Mouse (Mus musculus): ENCODE measurements around the gene Fam83b.

Fam83b gene

DNA sequence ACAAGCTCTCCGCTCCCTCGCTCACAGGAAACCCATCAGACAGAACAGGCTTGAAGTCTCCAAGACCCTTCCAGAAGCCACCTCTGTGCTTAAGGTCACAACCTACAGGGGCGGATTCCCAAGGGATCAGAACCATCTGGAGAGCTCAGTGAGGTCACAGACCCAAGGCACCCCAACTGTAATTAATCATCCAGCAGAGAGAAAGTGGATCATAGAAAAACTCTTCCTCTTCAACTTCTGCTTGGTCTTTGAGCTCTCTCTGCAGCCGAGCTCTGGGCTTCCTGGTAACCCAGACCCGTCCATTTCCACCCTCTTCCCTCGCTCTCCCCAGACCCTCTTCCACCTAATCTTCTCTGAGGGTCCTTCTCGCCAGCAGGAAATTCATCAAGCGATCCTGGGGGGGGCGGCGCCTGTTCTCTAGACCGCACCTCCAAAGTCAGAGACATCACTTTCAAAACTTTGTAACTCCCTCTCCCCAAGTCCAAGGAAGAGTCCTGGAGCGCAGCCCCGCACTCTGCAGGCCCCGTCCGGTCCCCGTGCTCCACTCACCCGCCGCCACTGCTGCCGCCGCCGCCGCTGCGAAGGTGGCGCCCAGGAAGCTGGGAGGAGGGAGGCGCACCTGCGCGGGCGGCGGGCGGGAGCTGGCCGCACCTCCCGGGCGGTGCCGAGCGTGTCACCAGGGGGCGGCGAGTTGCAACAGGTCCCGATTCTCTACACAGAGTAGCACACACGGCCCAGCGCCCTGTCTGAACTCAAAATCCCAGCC is at the start of gene Fam83b:
Fam83b (minus strand) TSS at position 602 of the 766 bp plus-strand sequence.
- DNase-seq (ENCODE audit: low spot score), result peak; percentile 62

DNA sequence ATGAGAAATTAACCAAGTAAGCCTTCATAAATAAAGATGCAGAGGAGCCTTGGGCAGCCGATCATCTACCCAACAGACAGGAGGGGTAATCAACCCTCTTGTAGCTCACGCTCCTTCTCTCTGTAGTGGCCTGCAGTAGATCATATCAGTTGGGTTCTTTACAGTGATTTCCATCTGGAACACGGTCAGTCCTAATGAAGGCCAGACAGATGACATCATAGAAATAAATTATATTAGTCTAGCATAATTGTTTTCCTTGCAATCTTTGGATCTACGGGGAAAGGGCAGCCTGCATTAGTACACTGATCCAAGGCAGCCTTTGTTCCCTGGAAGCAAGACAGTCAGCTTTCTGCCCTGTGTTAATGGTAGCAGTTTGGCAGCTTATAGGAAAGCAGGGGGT is 47.2 kb upstream of the Fam83b start:
- DNase-seq (ENCODE audit: low spot score), result no peak

DNA sequence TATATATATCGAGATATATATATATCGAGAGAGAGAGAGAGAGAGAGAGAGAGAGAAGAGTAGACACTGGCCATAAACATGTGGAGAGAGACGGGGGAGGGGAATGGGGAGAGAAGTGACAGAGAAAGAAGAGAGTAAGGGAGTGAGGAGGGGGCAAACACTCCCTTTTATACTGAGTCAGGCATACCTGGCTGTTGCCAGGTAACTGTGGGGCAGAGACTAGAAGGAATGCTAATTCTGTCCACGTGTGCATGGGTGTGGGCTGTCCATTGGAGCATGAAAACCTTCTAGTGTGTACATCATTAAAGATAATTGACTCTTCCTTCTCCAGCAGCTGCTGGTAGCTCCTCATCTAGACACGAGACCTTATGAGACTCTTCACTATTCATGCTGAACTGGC is 36.8 kb upstream of the Fam83b start:
- no peak for DNase-seq (ENCODE audit: low spot score)

DNA sequence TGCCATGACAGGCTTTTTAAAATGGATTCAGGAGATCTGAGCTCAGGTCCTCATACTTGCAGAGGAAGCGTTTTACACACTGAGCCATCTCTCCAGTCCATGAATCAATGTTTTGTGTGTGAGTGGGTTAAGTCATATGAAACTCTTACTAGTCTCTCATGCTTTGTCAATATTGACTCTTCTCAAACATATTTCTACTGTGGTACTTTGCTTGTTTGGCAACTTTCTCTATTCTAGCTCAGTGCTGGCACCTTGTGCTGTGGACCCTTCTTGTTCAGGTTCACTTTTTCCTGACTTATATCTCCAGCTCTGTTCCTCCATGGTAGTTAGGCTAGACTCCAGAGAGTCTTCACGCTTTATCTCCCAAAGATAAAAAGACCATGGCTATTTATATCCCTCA is 36.0 kb upstream of the Fam83b start:
- DNase-seq (ENCODE audit: low spot score), result no peak

DNA sequence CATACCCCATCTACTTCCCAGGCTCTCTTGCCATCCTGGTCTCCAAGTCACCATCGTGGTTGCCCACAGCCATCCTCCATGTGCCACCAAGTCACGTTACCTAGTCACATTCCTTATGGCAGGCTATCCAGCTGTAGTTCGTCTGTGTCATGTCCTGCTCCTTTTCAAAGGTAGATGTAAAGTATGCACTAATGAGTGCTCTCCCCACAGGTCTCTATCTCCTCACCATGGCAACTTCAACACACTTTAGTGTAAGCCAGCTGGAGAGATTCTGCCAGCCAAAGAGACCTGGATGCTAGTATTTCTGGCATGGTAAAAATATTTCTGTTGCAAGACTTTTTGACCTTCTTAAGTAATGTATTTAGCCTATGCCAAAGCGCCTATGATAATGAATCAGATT is 30.5 kb upstream of the Fam83b start:
- no peak for DNase-seq (ENCODE audit: low spot score)

DNA sequence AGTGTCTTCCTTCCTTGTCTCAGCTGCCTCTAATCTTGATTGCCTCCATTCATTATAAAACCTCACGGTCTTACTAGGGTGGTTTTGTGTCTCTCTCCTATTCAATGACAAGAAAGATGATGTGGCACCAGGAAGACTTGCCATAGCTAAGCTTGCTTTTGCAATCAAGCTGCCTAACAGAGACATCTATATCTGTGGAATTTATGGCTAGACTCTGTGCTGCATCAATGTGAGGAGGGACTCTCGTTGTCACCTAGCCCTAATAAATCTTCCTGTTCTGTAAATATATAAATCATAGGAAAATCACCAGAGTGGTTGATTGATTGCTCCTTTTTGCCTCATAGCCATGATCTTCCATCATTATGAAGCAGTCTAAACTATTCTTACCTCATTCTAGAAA is 26.9 kb upstream of the Fam83b start:
- no peak for DNase-seq (ENCODE audit: low spot score)

DNA sequence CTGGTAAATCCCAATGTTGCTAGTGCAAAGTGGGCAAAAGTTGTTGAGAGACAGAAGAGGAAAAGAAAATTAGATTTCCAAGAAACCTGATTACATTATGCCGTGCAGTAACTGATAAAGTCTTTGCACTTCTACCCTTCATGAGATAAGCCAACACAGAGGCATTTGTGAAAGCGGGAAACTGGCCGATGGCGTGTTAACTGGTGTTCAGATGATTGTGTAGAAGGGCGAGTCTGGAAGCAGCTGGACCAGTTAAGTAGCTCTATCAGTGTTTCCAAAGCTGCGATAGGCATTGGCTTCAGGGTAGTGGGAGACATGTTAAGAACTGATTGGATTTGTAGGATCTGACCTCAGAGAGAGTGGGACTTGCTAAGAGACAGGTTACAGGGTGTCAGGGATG is 17.0 kb upstream of the Fam83b start:
- DNase-seq (ENCODE audit: low spot score), result no peak

DNA sequence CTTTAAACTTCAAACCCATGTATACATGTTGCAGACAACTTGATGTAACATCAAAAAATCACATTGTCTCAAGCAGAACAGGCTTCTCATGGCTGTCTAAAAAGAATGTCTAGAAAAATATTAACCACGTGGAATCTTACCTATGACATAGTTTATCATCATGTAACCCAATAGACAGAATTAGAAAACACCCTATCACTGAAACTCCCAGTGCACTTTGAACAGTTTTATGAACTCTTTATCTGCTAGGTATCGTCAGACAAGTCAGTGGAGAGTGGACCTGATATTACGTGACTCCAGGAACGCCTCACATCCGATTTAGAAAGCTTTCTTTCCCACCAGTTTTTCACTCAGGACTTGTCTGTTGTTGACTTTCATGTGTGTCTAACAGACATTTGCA is 15.1 kb upstream of the Fam83b start:
- DNase-seq (ENCODE audit: low spot score), result no peak

DNA sequence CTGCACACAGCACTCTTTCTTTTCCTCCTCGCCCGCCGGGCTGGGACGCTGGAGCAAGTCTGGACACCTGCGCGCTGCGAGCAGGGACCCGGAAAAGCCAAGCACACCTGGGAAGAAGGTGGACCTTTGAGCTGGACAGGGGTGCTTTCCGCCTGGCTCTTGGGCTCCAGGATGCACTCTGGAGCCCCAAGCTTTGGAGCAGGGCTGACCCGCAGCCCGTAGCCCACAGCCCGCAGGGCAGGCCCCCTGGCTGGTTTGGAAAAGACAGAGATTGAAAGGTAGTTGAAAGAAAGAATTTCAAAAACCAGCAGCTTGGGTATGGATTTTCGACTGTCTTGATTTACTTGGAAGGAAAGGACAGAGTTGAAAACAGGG is 352 bp upstream of the Fam83b start:
- no peak for DNase-seq (ENCODE audit: low spot score)

DNA sequence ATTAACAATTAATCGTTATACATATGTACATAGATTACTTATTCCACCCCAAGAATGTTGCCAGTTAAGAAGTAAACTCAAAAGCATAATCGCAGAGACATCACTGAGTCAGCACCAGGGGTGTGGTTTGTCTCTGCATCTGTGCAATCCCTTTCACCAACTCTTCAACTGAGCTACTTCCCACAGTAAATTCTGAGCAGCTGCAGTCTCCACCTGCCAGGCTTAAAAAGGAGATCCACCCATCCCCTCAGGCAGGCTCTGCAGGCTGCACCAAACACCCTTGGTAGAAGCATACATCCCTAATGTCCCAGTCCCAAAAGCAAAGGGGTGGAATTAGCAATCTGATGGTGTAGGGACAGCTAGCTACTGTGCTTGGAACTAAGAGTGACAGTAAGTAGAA is 1.3 kb downstream of the Fam83b start:
- DNase-seq (ENCODE audit: low spot score), result peak; percentile 15

DNA sequence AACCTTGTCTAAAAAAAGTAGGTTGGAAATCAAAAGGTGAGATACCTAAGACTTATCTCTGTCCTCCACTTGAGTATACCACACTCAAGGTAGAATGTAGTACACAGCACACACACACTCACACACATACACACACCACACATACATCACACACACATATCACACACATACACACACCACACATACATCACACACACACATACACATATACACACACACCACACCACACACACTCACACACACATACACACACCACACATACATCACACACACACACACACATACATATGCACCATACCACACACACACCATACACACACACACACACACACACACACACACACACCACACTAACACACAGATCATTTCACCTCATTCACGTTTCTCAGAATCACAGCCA is 2.8 kb downstream of the Fam83b start:
- no peak for DNase-seq (ENCODE audit: low spot score)

DNA sequence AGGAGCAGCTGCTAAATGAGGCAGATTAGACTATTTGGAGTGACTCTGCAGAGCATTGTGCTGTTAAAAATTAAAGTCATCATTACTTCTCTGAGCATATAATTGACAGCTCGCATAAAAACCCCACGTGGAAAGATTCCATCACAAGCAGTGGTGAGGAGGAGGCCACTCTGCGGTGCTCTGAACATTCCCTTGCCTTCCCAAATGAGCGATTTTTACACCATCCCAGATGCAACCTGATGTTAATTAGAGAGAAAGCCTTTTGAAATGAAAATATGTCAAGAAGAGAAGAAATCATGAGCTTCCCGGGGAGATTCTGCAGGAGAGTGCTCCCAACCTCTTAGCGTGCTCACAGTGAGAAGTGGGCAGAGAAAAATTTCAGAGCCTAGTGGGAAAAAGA is 4.1 kb downstream of the Fam83b start:
- no peak for DNase-seq (ENCODE audit: low spot score)

DNA sequence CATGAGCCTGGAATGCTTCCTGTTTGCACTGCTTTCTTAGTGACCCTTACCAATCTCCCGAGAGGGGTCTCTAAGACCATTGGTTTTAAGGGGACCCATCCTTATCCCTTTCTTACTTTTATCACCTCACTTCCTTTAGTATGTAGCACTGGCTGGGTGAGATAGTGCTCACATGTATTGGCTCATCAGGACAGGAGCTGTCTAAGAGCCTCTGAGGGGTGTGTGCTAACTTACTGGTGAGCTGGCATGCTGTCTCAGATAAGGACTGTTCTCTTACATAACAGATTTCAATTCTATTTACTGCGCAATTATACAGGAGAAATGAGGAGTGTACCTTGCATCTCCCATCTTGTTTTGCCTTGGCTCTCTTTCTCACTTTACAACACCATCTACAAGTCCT is 7.7 kb downstream of the Fam83b start:
- no peak for DNase-seq (ENCODE audit: low spot score)

DNA sequence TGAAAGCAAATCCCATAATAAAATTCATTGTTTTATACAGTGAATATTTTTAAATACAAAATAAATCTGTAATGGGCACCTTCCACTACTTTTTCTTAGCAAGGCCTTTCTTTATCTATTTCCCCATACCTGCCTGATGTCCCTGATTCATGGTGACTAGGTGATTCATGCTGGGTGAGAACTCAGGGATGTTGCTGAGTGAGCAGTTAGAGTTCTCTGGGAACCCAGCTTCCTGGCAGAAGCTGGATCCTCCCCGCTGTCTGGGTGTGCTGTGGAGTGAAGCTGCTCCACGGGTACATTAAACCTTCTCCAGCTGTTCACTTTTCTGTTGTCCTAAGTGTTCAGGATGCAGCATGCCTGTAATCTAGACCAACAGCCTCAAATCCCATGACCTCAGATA is 13.2 kb downstream of the Fam83b start:
- no peak for DNase-seq (ENCODE audit: low spot score)

DNA sequence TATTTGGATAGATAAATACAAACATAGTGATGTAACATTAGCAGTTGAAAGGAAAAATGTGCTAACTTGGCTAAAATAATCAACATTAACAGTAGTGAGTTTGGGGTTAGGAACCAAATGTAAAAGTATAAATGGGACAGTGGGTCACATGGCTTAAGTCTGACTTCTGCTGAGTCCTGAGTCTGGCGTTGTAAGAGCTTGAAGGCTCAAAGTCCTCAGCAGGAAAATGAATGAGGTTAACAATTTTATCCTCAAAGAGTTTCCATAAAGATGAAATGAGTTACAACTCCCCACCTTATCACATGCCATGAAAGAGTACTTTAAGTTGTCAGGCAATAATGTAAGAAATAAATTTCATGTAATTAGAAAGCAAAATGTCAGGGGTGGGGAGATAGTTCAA is 13.8 kb downstream of the Fam83b start:
- no peak for DNase-seq (ENCODE audit: low spot score)

DNA sequence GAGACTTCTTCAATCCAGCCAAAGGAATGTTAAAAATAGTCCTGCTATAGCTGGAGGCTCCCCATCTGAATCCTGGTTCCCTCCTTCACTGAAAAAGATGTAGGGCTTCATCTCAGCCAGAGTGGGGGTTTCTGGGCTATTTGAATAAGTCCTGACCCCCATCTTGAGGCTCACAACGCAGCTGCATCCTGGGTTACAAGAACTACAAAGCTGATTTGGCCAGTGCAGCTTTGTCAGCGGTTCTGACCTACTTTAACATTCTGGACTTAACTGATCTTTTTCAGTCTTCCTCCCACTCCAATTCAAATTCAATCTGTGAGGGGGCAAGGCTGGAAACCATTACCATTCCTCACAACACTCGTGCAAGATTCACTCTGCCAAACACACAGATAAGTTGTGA is 20.2 kb downstream of the Fam83b start:
- no peak for DNase-seq (ENCODE audit: low spot score)

DNA sequence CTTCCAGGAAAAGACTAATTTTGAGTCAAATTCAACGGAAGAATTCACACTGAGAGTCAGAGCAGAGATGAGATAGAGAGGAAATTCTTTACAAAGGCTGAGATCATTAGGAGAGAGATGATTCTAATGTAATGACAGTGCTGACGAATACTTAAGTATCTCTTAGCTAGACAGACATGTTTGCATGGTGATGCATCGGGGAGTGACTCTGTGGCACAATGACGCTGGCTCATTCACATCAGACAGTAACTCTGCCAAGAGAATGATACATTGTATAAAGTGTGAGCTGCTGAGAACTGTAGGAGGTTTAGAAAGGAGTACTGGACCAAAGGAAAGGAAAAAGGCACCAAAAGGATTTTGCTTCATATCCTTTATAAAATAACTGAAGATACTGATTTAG is 26.2 kb downstream of the Fam83b start:
- DNase-seq (ENCODE audit: low spot score), result no peak

DNA sequence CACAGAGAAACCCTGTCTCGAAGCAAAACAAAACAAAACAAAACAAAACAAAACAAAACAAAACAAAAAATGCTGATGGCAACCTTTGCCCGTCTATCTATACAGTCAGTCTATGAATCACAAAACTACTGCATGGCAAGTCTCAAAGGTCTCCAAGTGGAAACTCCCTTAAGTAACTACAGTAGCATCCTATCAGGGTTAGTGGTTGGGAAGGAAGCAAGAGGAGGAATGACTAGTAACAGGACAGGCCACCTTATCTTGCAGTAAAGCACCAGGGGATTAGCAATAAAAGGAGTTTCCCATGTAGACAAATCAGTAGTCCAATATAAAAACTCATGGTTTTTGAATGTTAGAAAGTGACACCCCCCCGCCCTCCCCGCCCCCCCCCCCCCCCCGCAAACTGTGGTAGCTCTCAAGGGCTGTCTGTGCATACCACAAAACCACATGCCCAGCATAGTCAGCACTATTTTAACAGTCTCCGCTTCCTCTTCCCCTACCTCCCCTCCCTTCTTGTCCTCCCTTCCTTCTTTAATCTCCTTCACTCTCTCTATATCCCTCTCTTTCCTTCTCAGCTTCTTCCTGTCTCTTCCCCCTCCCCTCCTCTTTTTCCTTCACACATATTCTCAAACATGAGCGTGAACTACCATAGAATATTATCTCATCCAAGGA is 26.8 kb downstream of the Fam83b start:
- DNase-seq (ENCODE audit: low spot score), result no peak

DNA sequence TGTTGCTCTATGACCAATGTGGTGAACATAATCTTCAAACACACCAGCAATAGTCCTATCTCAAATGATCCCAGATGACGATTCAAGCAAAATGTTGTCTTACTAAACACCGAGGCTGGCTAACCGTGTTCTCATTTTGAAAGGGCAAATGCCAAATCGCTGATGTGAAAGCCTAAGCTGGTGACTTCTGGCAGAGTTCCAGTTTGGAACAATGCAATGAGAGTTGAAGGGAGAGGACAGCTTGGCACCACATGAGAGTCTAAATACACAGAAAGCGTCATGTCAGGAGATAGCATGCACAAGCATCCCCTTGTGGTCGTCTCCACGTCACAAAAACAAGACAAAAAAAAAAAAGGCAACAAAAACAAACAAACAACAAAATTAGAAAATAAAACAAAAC is 27.6 kb downstream of the Fam83b start:
- no peak for DNase-seq (ENCODE audit: low spot score)

DNA sequence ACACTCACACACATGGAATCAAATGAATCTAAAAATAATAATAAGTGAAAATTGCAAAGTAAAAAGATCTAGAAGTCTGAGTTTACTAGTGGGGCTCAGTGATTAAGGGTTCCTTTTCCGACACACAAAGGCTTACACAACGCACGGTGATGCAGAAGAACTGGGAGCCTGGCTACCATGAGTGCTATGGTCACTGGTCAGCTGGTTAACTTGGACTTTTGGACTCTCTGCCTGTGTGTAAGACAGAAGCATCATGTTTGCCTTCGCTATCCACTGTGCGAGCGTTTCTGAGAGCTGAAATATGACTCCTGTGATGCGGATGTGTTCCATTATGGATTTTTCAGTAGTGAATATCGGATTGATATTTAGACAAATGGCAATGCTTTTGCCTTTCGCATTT is 30.9 kb downstream of the Fam83b start:
- no peak for DNase-seq (ENCODE audit: low spot score)

DNA sequence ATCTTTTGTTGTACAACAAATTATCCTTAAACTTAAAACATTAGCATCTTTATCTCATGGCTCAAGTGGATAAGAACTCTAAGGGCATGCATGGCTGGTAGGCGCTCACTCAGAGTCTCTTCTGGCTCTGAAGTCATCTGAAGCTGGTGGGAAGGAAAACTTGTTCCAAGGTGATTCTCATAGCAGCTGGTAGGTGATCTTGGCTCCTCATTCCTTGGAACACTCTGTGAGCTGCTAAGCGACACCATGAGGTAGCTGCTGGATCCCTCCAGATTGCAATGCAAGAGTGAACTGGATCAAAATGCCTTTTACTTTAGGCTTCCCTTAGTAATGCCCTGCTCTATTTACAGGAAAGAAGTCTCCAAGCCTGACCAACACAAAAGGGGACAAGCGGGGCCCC is 34.5 kb downstream of the Fam83b start:
- no peak for DNase-seq (ENCODE audit: low spot score)

DNA sequence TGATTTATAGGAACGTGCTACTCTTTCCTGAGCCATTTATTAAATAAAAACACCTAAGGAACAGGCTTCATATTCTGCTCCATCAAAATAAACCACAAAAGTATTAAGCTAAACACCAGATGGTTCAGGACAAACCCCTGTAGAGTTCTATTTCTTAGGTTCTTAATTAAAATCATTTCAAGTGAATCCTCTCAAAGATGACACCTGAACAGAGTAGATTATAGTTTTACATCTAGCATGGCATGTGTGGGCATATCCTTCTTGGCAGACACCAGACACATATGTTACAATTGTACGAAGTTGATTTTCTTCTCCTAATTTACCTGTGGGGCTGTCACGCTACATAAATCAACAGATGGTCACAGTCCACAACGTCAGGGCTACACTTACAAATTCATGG is 35.5 kb downstream of the Fam83b start:
- DNase-seq (ENCODE audit: low spot score), result no peak

DNA sequence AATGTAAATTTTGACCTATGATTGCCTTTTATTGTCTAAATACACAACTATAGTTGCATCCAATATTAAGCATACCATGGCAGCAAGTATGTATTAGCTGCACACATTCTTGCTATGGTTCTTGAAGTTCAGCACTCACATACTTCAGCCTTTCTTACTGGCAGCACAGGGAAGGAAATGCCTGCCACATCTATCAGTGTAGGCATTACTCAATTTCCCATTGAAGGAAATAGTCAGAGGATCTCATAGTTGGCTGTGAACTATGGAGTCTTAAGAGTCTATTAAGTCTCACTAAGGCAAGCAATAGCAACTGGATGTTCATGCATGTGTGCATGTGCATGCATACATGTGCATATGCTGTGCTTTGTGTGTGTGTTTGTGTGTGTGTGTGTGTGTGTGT is 41.3 kb downstream of the Fam83b start:
- no peak for DNase-seq (ENCODE audit: low spot score)

DNA sequence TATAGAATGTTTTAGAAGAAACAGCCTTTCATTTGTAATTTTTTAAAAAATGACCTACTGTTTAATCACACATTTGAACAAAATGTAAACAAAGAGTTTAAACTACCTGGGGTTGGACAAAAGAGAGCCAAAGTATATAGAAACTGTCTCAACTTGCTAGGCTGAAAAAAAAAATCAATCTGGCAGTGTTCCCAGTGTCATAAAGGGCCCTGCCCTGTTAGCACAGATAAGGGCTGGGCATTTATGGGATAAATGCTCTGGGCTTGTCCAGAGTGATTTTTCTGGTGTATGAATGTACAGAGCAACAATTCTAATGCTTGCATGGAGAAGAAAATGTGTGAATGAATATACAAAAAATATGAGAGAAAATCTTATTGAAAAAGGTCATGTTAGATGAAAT is 43.8 kb downstream of the Fam83b start:
- no peak for DNase-seq (ENCODE audit: low spot score)
